Mouse (Mus musculus): ENCODE measurements at regions not wholly inside any gene's neighbourhood (a gene's known extent, or its start where the extent isn't known, plus 50 kb on each side); places are given as distances from the start of the nearest gene placed in this dataset.

GRCm38 (mm10) chr2:12522411-12522810 lies 103.1 kb upstream of the Mindy3 start:
- Histone ChIP-seq H3K27ac (ENCODE audit: insufficient read depth, low read depth) (no peak overlapping the region), H3K4me1 (ENCODE audit: control insufficient read depth in 1 of 2, insufficient read depth in 2 of 2) (no peaks in the 10 kb centered on the region; a peak in 1 of 4 replicates), H3K4me2 (ENCODE audit: insufficient read depth, low read depth, poor library complexity, severe bottlenecking) (no peak overlapping the region), H3K4me3 (replicated peaks in 1 of 3; ENCODE audit: low read depth in 2 of 3, low read length in 2 of 3, poor library complexity in 1 of 3) (no peak overlapping the region), H3K79me2 (replicated peaks; ENCODE audit: control insufficient read depth, extremely low read depth, insufficient read depth, poor library complexity, severe bottlenecking) (no peaks in the 10 kb centered on the region), H3K9me3 (replicated peaks; ENCODE audit: low read length) (no peaks in the 10 kb centered on the region), H3K9ac (ENCODE audit: insufficient read depth, low read depth) (no peak overlapping the region), H3K27me3 (replicated peaks) (no peaks in the 10 kb centered on the region), H3K36me3 (replicated peaks in 1 of 2; ENCODE audit: control insufficient read depth in 1 of 2, insufficient read depth in 1 of 2, low read length in 1 of 2) (no peaks in the 10 kb centered on the region)
- no peak for DNase-seq (ENCODE audit: extremely low read depth)
- TF ChIP-seq SMC3 (IDR thresholded peaks at IDR 0.05; ENCODE audit: low read depth, low read length), result no peak
- no peak for TF ChIP-seq MAX (IDR thresholded peaks at IDR 0.05; ENCODE audit: low read length)
- no peak for TF ChIP-seq TCF12 (IDR thresholded peaks at IDR 0.05; ENCODE audit: low read depth, low read length)
- no peak for TF ChIP-seq NELFE (IDR thresholded peaks at IDR 0.05; ENCODE audit: low read depth, low read length)
- no peak for TF ChIP-seq USF2 (conservative IDR thresholded peaks at IDR 0.05; ENCODE audit: low read depth, low read length)
- no peak for TF ChIP-seq CTCF (conservative IDR thresholded peaks at IDR 0.05 in 1 of 2, IDR thresholded peaks at IDR 0.05 in 1 of 2; ENCODE audit: low read depth in 2 of 2, low read length in 2 of 2)
- TF ChIP-seq ETS1 (conservative IDR thresholded peaks at IDR 0.05; ENCODE audit: low read depth, low read length), result no peak
- in situ Hi-C loops (cut with MboI; ENCODE audit: low pct_ligation_motif_present, low pct_unique_long_range_greater_than_20kb, low sequenced_read_pairs) (no loop called here), dilution Hi-C loops (cut with MboI; ENCODE audit: extremely low pct_ligation_motif_present, extremely low pct_unique_long_range_greater_than_20kb, low sequenced_read_pairs) (no loop called here)

GRCm38 (mm10) chr2:12521744-12522143 lies 102.5 kb upstream of the Mindy3 start:
- Histone ChIP-seq H3K9me3 (replicated peaks; ENCODE audit: low read length) (no peaks in the 10 kb centered on the region), H3K9ac (ENCODE audit: insufficient read depth, low read depth) (no peak overlapping the region), H3K27me3 (replicated peaks) (no peaks in the 10 kb centered on the region), H3K4me3 (replicated peaks in 1 of 3; ENCODE audit: low read depth in 2 of 3, low read length in 2 of 3, poor library complexity in 1 of 3) (no peak overlapping the region), H3K27ac (ENCODE audit: insufficient read depth, low read depth) (no peak overlapping the region), H3K79me2 (replicated peaks; ENCODE audit: control insufficient read depth, extremely low read depth, insufficient read depth, poor library complexity, severe bottlenecking) (no peaks in the 10 kb centered on the region), H3K4me2 (ENCODE audit: insufficient read depth, low read depth, poor library complexity, severe bottlenecking) (no peak overlapping the region), H3K36me3 (replicated peaks in 1 of 2; ENCODE audit: control insufficient read depth in 1 of 2, insufficient read depth in 1 of 2, low read length in 1 of 2) (no peaks in the 10 kb centered on the region), H3K4me1 (ENCODE audit: control insufficient read depth in 1 of 2, insufficient read depth in 2 of 2) (no peaks in the 10 kb centered on the region; a peak in 1 of 4 replicates)
- no peak for DNase-seq (ENCODE audit: extremely low read depth)
- dilution Hi-C loops (cut with MboI; ENCODE audit: extremely low pct_ligation_motif_present, extremely low pct_unique_long_range_greater_than_20kb, low sequenced_read_pairs), result no loop called here
- TF ChIP-seq IRF4 (IDR thresholded peaks at IDR 0.05; ENCODE audit: low read depth, low read length) (peak; percentile 85), MEF2A (IDR thresholded peaks at IDR 0.05; ENCODE audit: borderline replicate concordance, low read depth, low read length) (no peak), CTCF (conservative IDR thresholded peaks at IDR 0.05 in 1 of 2, IDR thresholded peaks at IDR 0.05 in 1 of 2; ENCODE audit: low read depth in 2 of 2, low read length in 2 of 2) (peak in 1 of 2 experiments; percentile 45; a peak in 2 of 4 replicates)
- in situ Hi-C loops (cut with MboI; ENCODE audit: low pct_ligation_motif_present, low pct_unique_long_range_greater_than_20kb, low sequenced_read_pairs), result no loop called here

GRCm38 (mm10) chr2:12492369-12492768 lies 73.1 kb upstream of the Mindy3 start:
- dilution Hi-C loops (cut with MboI; ENCODE audit: extremely low pct_ligation_motif_present, extremely low pct_unique_long_range_greater_than_20kb, low sequenced_read_pairs), result no loop called here
- Histone ChIP-seq H3K79me2 (replicated peaks; ENCODE audit: control insufficient read depth, extremely low read depth, insufficient read depth, poor library complexity, severe bottlenecking) (no peaks in the 10 kb centered on the region), H3K9ac (ENCODE audit: insufficient read depth, low read depth) (no peak overlapping the region), H3K4me3 (replicated peaks in 1 of 3; ENCODE audit: low read depth in 2 of 3, low read length in 2 of 3, poor library complexity in 1 of 3) (no peak overlapping the region), H3K4me2 (ENCODE audit: insufficient read depth, low read depth, poor library complexity, severe bottlenecking) (no peak overlapping the region), H3K36me3 (replicated peaks in 1 of 2; ENCODE audit: control insufficient read depth in 1 of 2, insufficient read depth in 1 of 2, low read length in 1 of 2) (no peaks in the 10 kb centered on the region), H3K9me3 (replicated peaks; ENCODE audit: low read length) (no peaks in the 10 kb centered on the region), H3K27me3 (replicated peaks) (no peaks in the 10 kb centered on the region), H3K27ac (ENCODE audit: insufficient read depth, low read depth) (no peak overlapping the region), H3K4me1 (ENCODE audit: control insufficient read depth in 1 of 2, insufficient read depth in 2 of 2) (no peaks in the 10 kb centered on the region)
- DNase-seq (ENCODE audit: extremely low read depth), result peak; percentile 49
- in situ Hi-C loops (cut with MboI; ENCODE audit: low pct_ligation_motif_present, low pct_unique_long_range_greater_than_20kb, low sequenced_read_pairs), result no loop called here
- TF ChIP-seq MAX (IDR thresholded peaks at IDR 0.05; ENCODE audit: low read length) (no peak), RAD21 (IDR thresholded peaks at IDR 0.05; ENCODE audit: low read depth, low read length) (peak; percentile 36), SIN3A (IDR thresholded peaks at IDR 0.05; ENCODE audit: low read length) (no peak), MAZ (IDR thresholded peaks at IDR 0.05; ENCODE audit: low read depth, low read length) (no peak), USF1 (IDR thresholded peaks at IDR 0.05; ENCODE audit: low read depth, low read length) (no peak), SMC3 (IDR thresholded peaks at IDR 0.05; ENCODE audit: low read depth, low read length) (peak; percentile 71), CTCF (conservative IDR thresholded peaks at IDR 0.05 in 1 of 2, IDR thresholded peaks at IDR 0.05 in 1 of 2; ENCODE audit: low read depth in 2 of 2, low read length in 2 of 2) (peak; percentile 34 to 68; a peak in 2 of 4 replicates), NELFE (IDR thresholded peaks at IDR 0.05; ENCODE audit: low read depth, low read length) (no peak)

All from CH12.LX (cell line).